Mouse (Mus musculus) small intestine, adult 2 months (tissue): ENCODE data around the gene Ubqln4.

Experiments used
- CTCF ChIP-seq: fragments of 200-500 bp; IDR thresholded peaks from 2 replicates; pipeline ENCODE4 v1.5.1; 2012; ENCODE audit warnings: low read depth, mild to moderate bottlenecking, control low read depth, inconsistent platforms, low read length, moderate library complexity, mixed read lengths; ENCODE audit not compliant: insufficient replicate concordance, insufficient read length; ENCODE audit errors: extremely low read depth
- POLR2A ChIP-seq: fragments of 200-500 bp; IDR thresholded peaks from 2 replicates; pipeline ENCODE4 v1.6.1; 2012; ENCODE audit warnings: low read depth, mild to moderate bottlenecking, control low read depth, inconsistent platforms, low read length, moderate library complexity

DNA sequence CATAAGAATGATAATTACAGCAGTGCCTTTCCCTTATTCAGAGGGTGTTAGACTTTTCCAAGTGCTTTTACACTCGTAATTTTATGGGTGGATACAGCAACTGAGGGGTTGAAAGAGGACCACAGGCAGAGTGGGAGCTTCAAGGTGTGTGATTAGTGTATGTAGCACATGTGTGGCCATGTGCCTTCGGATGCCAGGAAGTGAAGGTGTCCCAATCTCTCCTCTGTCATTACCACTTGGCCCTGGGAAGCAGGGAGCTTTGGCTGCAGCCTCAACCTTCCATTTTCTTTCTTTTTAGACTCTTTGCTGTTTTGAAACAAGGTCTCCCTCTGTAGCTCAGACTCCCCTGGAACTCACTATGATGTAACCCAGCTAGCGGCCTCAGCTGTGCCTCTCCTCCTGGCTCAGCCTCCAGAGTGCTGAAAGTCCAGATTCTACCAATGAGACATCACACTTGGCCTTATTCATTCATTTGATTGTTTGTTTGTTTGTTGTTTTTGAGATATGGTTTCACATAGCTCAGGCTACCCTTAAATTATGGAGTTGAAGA, 63.5 kb downstream of the Ubqln4 start:
- TF ChIP-seq POLR2A (no peak), CTCF (no peak)
